Mouse (Mus musculus): ENCODE measurements around the gene Il18r1. TPM values are rescaled to one million over a fixed set of nuclear protein-coding genes. Genes with fewer than 3 reads are reported as not detected.

Gene Il18r1
- total RNA-seq, 1 experiment from 2014 or later: 13.3 TPM

- ATAC-seq (replicated peaks in 1 of 2; ENCODE audit: insufficient read depth in 1 of 2, low FRiP score in 2 of 2, low TSS enrichment in 1 of 2, low read depth in 1 of 2, poor library complexity in 2 of 2, severe bottlenecking in 2 of 2): no peak
These were observed 82.4 kb downstream of the Il18r1 start for GRCm38 (mm10) chr1:40547762-40548161.

Other genes starting within 250 kb of the Il18r1 start
- gene Il1r1, start 240.5 kb upstream of the Il18r1 start, total RNA-seq (2017): 45.8 and 47.6 TPM in 2 replicates
- gene Il1rl2, start 140.9 kb upstream of the Il18r1 start, total RNA-seq (2017): 5.4 and 6.4 TPM in 2 replicates
- 6.5 and 17.5 TPM in 2 replicates for gene Il1rl1, start 36.0 kb upstream of the Il18r1 start, total RNA-seq (2017)
- gene Il18rap, start 49.8 kb downstream of the Il18r1 start, total RNA-seq (2017): 40.3 and 72.9 TPM in 2 replicates
- gene Slc9a4, start 114.5 kb downstream of the Il18r1 start, total RNA-seq (2017): not detected in 2 replicates
- 0.44 and 0.69 TPM in 2 replicates for gene Slc9a2, start 215.0 kb downstream of the Il18r1 start, total RNA-seq (2017)